Mouse (Mus musculus) CH12.LX (cell line): ENCODE results near the gene Tmem50b. TPM values are rescaled to one million over a fixed set of nuclear protein-coding genes. Genes with fewer than 3 reads are reported as not detected.

Source experiments
- DNase-seq: peaks from one replicate; pipeline ENCODE4 v3.0.0-alpha.2; 2013; ENCODE audit errors: extremely low read depth
- H3K27ac ChIP-seq: 2 replicates; pipeline ENCODE4 v1.5.1; 2012; ENCODE audit warnings: low read depth, mild to moderate bottlenecking, control low read depth, moderate library complexity; ENCODE audit not compliant: insufficient read depth
- H3K27me3 ChIP-seq: replicated peaks from 2 replicates; pipeline ENCODE3; 2012; ENCODE audit warnings: inconsistent platforms
- H3K36me3 ChIP-seq, 2 experiments: replicated peaks in 1 of 2; 2 replicates each; pipeline versions ENCODE3 to v1.6.1; 2012; ENCODE audit warnings: inconsistent platforms in 1 of 2, low read length in 1 of 2, mild to moderate bottlenecking in 1 of 2, mixed read lengths in 1 of 2, moderate library complexity in 1 of 2; ENCODE audit not compliant: control insufficient read depth in 1 of 2, insufficient read depth in 1 of 2
- H3K4me1 ChIP-seq, 2 experiments: 2 replicates each; pipeline ENCODE4 v1.6.1; 2012; ENCODE audit warnings: inconsistent platforms in 1 of 2, moderate library complexity in 1 of 2; ENCODE audit not compliant: insufficient read depth in 2 of 2, control insufficient read depth in 1 of 2
- H3K4me2 ChIP-seq: 2 replicates; pipeline ENCODE4 v1.6.1; 2012; ENCODE audit warnings: low read depth, mild to moderate bottlenecking, control low read depth; ENCODE audit not compliant: poor library complexity, insufficient read depth, severe bottlenecking
- H3K4me3 ChIP-seq, 3 experiments: fragments of 150-350 bp in 1 of 3; sonication (generic) in 1 of 3; replicated peaks in 1 of 3; 2 replicates each; pipeline versions ENCODE3 to v1.5.1; 2011 to 2012; ENCODE audit warnings: low read depth in 2 of 3, low read length in 2 of 3, mild to moderate bottlenecking in 2 of 3, moderate library complexity in 2 of 3, control low read depth in 1 of 3, improper control_type of control experiment in 1 of 3, inconsistent platforms in 1 of 3, mixed read lengths in 1 of 3; ENCODE audit not compliant: poor library complexity in 1 of 3
- H3K79me2 ChIP-seq: replicated peaks from 2 replicates; pipeline ENCODE4 v1.6.1; 2012; ENCODE audit warnings: mild to moderate bottlenecking, moderate library complexity; ENCODE audit not compliant: control insufficient read depth, poor library complexity, insufficient read depth, severe bottlenecking; ENCODE audit errors: extremely low read depth
- H3K9ac ChIP-seq: 2 replicates; pipeline ENCODE4 v1.6.1; 2012; ENCODE audit warnings: low read depth, mild to moderate bottlenecking, control low read depth, moderate library complexity; ENCODE audit not compliant: insufficient read depth
- H3K9me3 ChIP-seq: replicated peaks from 2 replicates; pipeline ENCODE3; 2012; ENCODE audit warnings: low read length, inconsistent platforms, mixed read lengths
- CHD1 ChIP-seq: IDR thresholded peaks from 2 replicates; pipeline ENCODE4 v1.6.1; 2012; ENCODE audit warnings: low read depth, low read length, improper control_type of control experiment, inconsistent platforms
- CHD2 ChIP-seq: IDR thresholded peaks from 2 replicates; pipeline ENCODE4 v1.6.1; 2011; ENCODE audit warnings: low read length, improper control_type of control experiment
- E2F4 ChIP-seq: IDR thresholded peaks from 2 replicates; pipeline ENCODE4 v1.6.1; 2011; ENCODE audit warnings: low read depth, low read length, improper control_type of control experiment; ENCODE audit not compliant: insufficient replicate concordance
- ELF1 ChIP-seq: IDR thresholded peaks from 2 replicates; pipeline ENCODE4 v1.6.1; 2014; ENCODE audit warnings: low read depth, mild to moderate bottlenecking, inconsistent platforms, low read length, improper control_type of control experiment
- EP300 ChIP-seq: IDR thresholded peaks from 2 replicates; pipeline ENCODE4 v1.6.1; 2011; ENCODE audit warnings: low read length, improper control_type of control experiment
- ETS1 ChIP-seq: conservative IDR thresholded peaks from 2 replicates; pipeline ENCODE4 v1.6.1; 2012; ENCODE audit warnings: low read depth, mild to moderate bottlenecking, inconsistent platforms, low read length, improper control_type of control experiment, moderate library complexity
- GABPA ChIP-seq: IDR thresholded peaks from 2 replicates; pipeline ENCODE4 v1.6.1; 2012; ENCODE audit warnings: low read depth, low read length, improper control_type of control experiment, inconsistent platforms; ENCODE audit not compliant: insufficient replicate concordance
- IRF4 ChIP-seq: IDR thresholded peaks from 2 replicates; pipeline ENCODE4 v1.6.1; 2014; ENCODE audit warnings: low read depth, mild to moderate bottlenecking, inconsistent platforms, low read length, improper control_type of control experiment
- JUN ChIP-seq: IDR thresholded peaks from 2 replicates; pipeline ENCODE4 v1.6.1; 2011; ENCODE audit warnings: low read depth, mild to moderate bottlenecking, low read length, improper control_type of control experiment, moderate library complexity; ENCODE audit not compliant: insufficient read depth
- JUND ChIP-seq: conservative IDR thresholded peaks from 2 replicates; pipeline ENCODE4 v1.6.1; 2011; ENCODE audit warnings: low read depth, low read length, improper control_type of control experiment
- KAT2A ChIP-seq: IDR thresholded peaks from 2 replicates; pipeline ENCODE4 v1.6.1; 2012; ENCODE audit warnings: low read length, improper control_type of control experiment, inconsistent platforms; ENCODE audit not compliant: insufficient replicate concordance
- MAFK ChIP-seq: IDR thresholded peaks from 2 replicates; pipeline ENCODE4 v1.6.1; 2011; ENCODE audit warnings: low read length, improper control_type of control experiment; ENCODE audit not compliant: insufficient replicate concordance
- MAX ChIP-seq: IDR thresholded peaks from 2 replicates; pipeline ENCODE4 v1.6.1; 2011; ENCODE audit warnings: low read length, improper control_type of control experiment
- MAZ ChIP-seq: IDR thresholded peaks from 2 replicates; pipeline ENCODE4 v1.6.1; 2012; ENCODE audit warnings: low read depth, mild to moderate bottlenecking, inconsistent platforms, low read length, improper control_type of control experiment, moderate library complexity
- NELFE ChIP-seq: IDR thresholded peaks from 2 replicates; pipeline ENCODE4 v1.6.1; 2011; ENCODE audit warnings: low read depth, low read length, improper control_type of control experiment
- NRF1 ChIP-seq: IDR thresholded peaks from 2 replicates; pipeline ENCODE4 v1.6.1; 2014; ENCODE audit warnings: low read depth, mild to moderate bottlenecking, inconsistent platforms, low read length, improper control_type of control experiment, moderate library complexity
- POLR2AphosphoS2 ChIP-seq: IDR thresholded peaks from 2 replicates; pipeline ENCODE4 v1.6.1; 2011; ENCODE audit warnings: low read depth, low read length, improper control_type of control experiment
- RAD21 ChIP-seq: IDR thresholded peaks from 2 replicates; pipeline ENCODE4 v1.6.1; 2011; ENCODE audit warnings: low read depth, mild to moderate bottlenecking, low read length, improper control_type of control experiment, moderate library complexity
- RCOR1 ChIP-seq: conservative IDR thresholded peaks from 2 replicates; pipeline ENCODE4 v1.6.1; 2012; ENCODE audit warnings: low read depth, mild to moderate bottlenecking, inconsistent platforms, low read length, improper control_type of control experiment
- SMC3 ChIP-seq: IDR thresholded peaks from 2 replicates; pipeline ENCODE4 v1.6.1; 2011; ENCODE audit warnings: low read depth, low read length, improper control_type of control experiment
- TCF12 ChIP-seq: IDR thresholded peaks from 2 replicates; pipeline ENCODE4 v1.6.1; 2014; ENCODE audit warnings: low read depth, mild to moderate bottlenecking, inconsistent platforms, low read length, improper control_type of control experiment
- USF2 ChIP-seq: conservative IDR thresholded peaks from 2 replicates; pipeline ENCODE4 v1.6.1; 2011; ENCODE audit warnings: low read depth, low read length, improper control_type of control experiment
- ZC3H11A ChIP-seq: IDR thresholded peaks from 2 replicates; pipeline ENCODE4 v1.6.1; 2012; ENCODE audit warnings: low read depth, mild to moderate bottlenecking, inconsistent platforms, low read length, improper control_type of control experiment
- ZKSCAN1 ChIP-seq: IDR thresholded peaks from 2 replicates; pipeline ENCODE4 v1.6.1; 2012; ENCODE audit warnings: low read depth, inconsistent platforms, low read length, improper control_type of control experiment, borderline replicate concordance
- ZNF384 ChIP-seq: IDR thresholded peaks from 2 replicates; pipeline ENCODE4 v1.6.1; 2012; ENCODE audit warnings: low read depth, low read length, improper control_type of control experiment, inconsistent platforms
- dilution Hi-C: fragments of 300-500 bp; cut with MboI; formaldehyde crosslinking; loops from 2 replicates; pipeline ENCODE4 v1.14.3; 2020; ENCODE audit warnings: low sequenced_read_pairs; ENCODE audit not compliant: extremely low pct_unique_long_range_greater_than_20kb, extremely low pct_ligation_motif_present
- in situ Hi-C: fragments of 300-500 bp; cut with MboI; formaldehyde crosslinking; loops from 3 replicates; pipeline ENCODE4 v1.14.3; 2019; ENCODE audit warnings: low sequenced_read_pairs, low pct_ligation_motif_present, low pct_unique_long_range_greater_than_20kb, mixed read lengths
- polyA plus RNA-seq: library from polyadenylated mRNA; unstranded; fragments of >175 nt; gene quantifications from 2 replicates; pipeline ENCODE4 v1.2.1, GENCODE M21; 2012; ENCODE audit warnings: low read depth; ENCODE audit not compliant: insufficient read length
- total RNA-seq, 2 experiments: library from RNA; depleted of rRNA; stranded (reverse); fragments of 300-350 nt in 1 of 2; fragments of >200 nt in 1 of 2; gene quantifications; 2 replicates each; pipeline ENCODE4 v1.2.3; 2012 to 2014

Tmem50b gene
- total and polyA plus RNA-seq, 3 experiments = 6.1 to 15.9 (median 12.7) TPM

GRCm38 (mm10) chr16:91552072-91552471 lies 45.5 kb downstream of the Tmem50b start:
- Histone ChIP-seq H3K4me2 (no peak overlapping the region), H3K27ac (no peak overlapping the region), H3K9me3 (no peaks in the 10 kb centered on the region)
- DNase-seq = no peak
- in situ Hi-C loops = no loop called here
- TF ChIP-seq NRF1 = no peak
- TF ChIP-seq NELFE = no peak
- TF ChIP-seq POLR2AphosphoS2 = no peak
- TF ChIP-seq, all 38 proteins: peak for 0
- Histone ChIP-seq H3K36me3 (peaks cover 49 to 68% of the 10 kb centered on the region in 2 experiments), H3K27me3 (no peaks in the 10 kb centered on the region), H3K79me2 (peaks cover 65% of the 10 kb centered on the region), H3K4me3 (no peak overlapping the region), H3K4me1 (peaks cover 13 to 54% of the 10 kb centered on the region in 2 experiments), H3K9ac (no peak overlapping the region)
- dilution Hi-C loops = no loop called here

DNA sequence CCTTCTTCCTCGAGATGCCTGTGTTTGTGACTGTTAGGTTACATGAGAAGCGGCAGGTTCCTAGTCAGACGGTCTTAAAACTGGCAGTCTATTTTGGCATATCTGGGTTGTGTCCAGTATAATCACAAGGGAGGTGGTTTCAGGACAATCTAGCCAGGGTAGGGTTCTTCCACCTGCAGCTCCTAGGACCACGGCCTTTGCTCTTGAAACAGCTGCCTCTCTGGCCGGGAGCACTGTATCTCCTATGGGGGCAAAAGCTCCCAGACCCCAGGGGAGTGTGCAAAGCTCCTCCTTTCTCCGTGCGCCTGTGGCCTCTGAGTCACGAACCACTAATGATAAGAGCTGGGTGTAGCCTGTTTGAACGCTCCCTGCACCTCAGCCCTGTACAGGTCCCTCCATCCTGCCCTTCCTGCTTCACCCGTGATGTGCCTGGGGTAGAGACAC lies 46.5 kb downstream of the Tmem50b start:
- peaks cover 43 to 58% of the 10 kb centered on the region in 2 experiments for H3K36me3 ChIP-seq
- no peak overlapping the region for H3K4me3 ChIP-seq
- no peaks in the 10 kb centered on the region for H3K27me3 ChIP-seq
- H3K9ac ChIP-seq = no peak overlapping the region
- no peaks in the 10 kb centered on the region for H3K9me3 ChIP-seq
- in situ Hi-C loops (no loop called here), dilution Hi-C loops (no loop called here)
- H3K27ac ChIP-seq = no peak overlapping the region
- H3K4me2 ChIP-seq = no peak overlapping the region
- no peak for DNase-seq
- TF ChIP-seq JUND (no peak), USF2 (no peak), MAFK (no peak), E2F4 (no peak), TCF12 (no peak), RAD21 (no peak), POLR2AphosphoS2 (no peak), GABPA (no peak), CHD1 (no peak)
- peaks cover 67% of the 10 kb centered on the region for H3K79me2 ChIP-seq
- H3K4me1 ChIP-seq = peaks cover 13 to 58% of the 10 kb centered on the region in 2 experiments

DNA sequence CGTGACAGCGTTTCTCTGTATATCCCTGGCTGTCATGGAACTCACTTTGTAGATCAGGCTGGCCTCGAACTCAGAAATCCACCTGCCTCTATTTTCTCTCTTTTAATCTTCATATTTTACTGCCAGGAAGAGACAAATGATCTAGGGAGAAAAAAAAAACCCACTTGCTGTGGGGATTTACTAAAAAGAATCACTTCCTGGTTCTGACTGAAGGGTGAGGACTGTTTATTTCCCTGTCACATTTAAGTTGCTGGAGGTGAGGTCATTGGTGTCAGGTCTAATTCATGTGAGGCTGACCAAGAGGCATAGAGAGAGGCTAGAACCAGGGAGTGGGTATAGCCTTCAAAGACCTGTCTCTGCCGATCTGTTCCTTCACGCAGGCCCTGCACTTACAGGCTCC lies 48.0 kb downstream of the Tmem50b start:
- Histone ChIP-seq H3K4me2 (peak overlapping the region; percentile 97), H3K36me3 (peaks cover 30 to 43% of the 10 kb centered on the region in 2 experiments), H3K9ac (peak overlapping the region; percentile 94), H3K79me2 (peaks cover 67% of the 10 kb centered on the region), H3K27me3 (no peaks in the 10 kb centered on the region), H3K27ac (peak overlapping the region; percentile 18; the same call in 1 of the 2 replicates), H3K4me1 (peaks cover 22 to 67% of the 10 kb centered on the region in 2 experiments), H3K4me3 (peak overlapping the region in 2 of 3 experiments; percentile 85 to 99), H3K9me3 (no peaks in the 10 kb centered on the region)
- peak; percentile 52 for DNase-seq
- dilution Hi-C loops (no loop called here), in situ Hi-C loops (no loop called here)
- TF ChIP-seq MAZ (no peak), MAX (peak; percentile 45; the same call in 1 of the 2 replicates), ETS1 (peak; percentile 59; the same call in 1 of the 2 replicates), NRF1 (no peak), JUND (peak; percentile 48; the same call in 1 of the 2 replicates), TCF12 (no peak), CHD1 (no peak; the same call in 1 of the 2 replicates), KAT2A (no peak), JUN (peak; percentile 72), ZNF384 (peak; percentile 93), ZC3H11A (no peak), RCOR1 (no peak; the same call in 1 of the 2 replicates), SMC3 (no peak), ELF1 (peak; percentile 87), EP300 (peak; percentile 72), CHD2 (no peak), MAFK (no peak), IRF4 (peak; percentile 72), ZKSCAN1 (no peak), NELFE (no peak)
